Mouse (Mus musculus): ENCODE data around the gene Serpinf2. TPM values are rescaled to one million over a fixed set of nuclear protein-coding genes. Genes with fewer than 3 reads are reported as not detected.

The Serpinf2 gene
- polyA plus RNA-seq, 1 experiment from 2014 or later = not detected

- H3K4me3 ChIP-seq = no peak overlapping the region
- no peak overlapping the region for H3K27ac ChIP-seq (replicated peaks)
- 85% methylated on average over 6 of the region's 6 CpGs for WGBS
- no peaks in the 10 kb centered on the region for H3K9me3 ChIP-seq
- peaks cover 20% of the 10 kb centered on the region for H3K36me3 ChIP-seq (replicated peaks)
- no peaks in the 10 kb centered on the region for H3K27me3 ChIP-seq (replicated peaks; ENCODE audit: low read depth, poor library complexity, severe bottlenecking)
- no peak for DNase-seq (ENCODE audit: low spot score)
- peaks cover 50% of the 10 kb centered on the region for H3K4me1 ChIP-seq
Measured at GRCm38 (mm10) chr11:75464417-75464816, 25.0 kb upstream of the Serpinf2 start.

DNA sequence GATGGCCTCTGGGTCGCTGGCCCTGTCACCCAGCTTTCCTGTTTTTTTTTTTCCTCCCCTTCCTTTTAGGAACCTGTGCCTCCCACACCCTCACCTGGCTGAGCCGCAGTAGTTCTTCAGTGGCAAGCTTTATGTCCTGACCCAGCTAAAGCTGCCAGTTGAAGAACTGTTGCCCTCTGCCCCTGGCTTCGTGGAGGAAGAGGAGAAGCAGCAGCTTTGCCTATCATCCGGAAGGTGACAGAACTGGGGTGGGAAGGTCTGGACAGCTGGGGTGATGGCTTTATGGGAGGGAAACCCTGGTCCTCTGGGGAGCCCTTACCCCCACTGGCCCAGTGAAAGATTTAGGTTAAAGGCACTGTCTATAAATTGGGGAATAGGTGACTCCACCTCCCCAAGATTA lies 24.2 kb upstream of the Serpinf2 start:
- no peaks in the 10 kb centered on the region for H3K9me3 ChIP-seq
- WGBS = 66% methylated on average over 4 of the region's 4 CpGs
- H3K4me3 ChIP-seq = peak overlapping the region; percentile 76; the same call in 1 of the 2 replicates
- DNase-seq (ENCODE audit: low spot score) = no peak
- H3K27ac ChIP-seq (replicated peaks) = peak overlapping the region; percentile 75
- H3K4me1 ChIP-seq = peaks cover 53% of the 10 kb centered on the region
- H3K36me3 ChIP-seq (replicated peaks) = peaks cover 20% of the 10 kb centered on the region
- H3K27me3 ChIP-seq (replicated peaks; ENCODE audit: low read depth, poor library complexity, severe bottlenecking) = no peaks in the 10 kb centered on the region

DNA sequence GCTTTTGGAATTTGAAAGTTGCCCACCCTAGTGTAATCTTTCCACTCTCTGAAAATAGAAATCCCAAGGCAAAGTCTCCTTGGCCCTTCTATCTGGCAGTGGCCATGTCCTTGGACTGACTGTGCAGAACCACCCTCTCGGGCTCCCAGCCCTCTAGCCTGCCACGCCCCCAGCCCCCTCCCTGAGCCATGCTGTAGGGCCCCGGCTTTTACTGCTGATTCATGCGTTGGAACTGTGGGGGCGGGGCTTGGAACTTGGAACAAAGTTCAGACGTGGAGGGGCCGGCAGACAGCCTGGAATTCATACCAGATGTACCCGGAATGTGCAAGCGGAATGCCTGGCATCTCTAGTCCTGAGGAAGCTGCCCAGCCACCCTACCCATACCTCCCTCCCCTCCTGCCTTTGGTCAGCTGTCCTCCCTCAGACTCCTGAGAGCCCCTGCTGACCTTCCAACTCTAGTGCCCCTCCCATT lies 23.5 kb upstream of the Serpinf2 start:
- Histone ChIP-seq H3K27ac (replicated peaks) (peak overlapping the region; percentile 75), H3K4me1 (peaks cover 45% of the 10 kb centered on the region), H3K9me3 (no peaks in the 10 kb centered on the region), H3K4me3 (peak overlapping the region; percentile 76), H3K27me3 (replicated peaks; ENCODE audit: low read depth, poor library complexity, severe bottlenecking) (no peaks in the 10 kb centered on the region), H3K36me3 (replicated peaks) (peaks cover 20% of the 10 kb centered on the region)
- peak; percentile 94 for DNase-seq (ENCODE audit: low spot score)
- WGBS = 1% methylated on average over 9 of the region's 9 CpGs

- Histone ChIP-seq H3K27ac (replicated peaks) (peak overlapping the region; percentile 75), H3K4me1 (peaks cover 40% of the 10 kb centered on the region), H3K9me3 (no peaks in the 10 kb centered on the region), H3K36me3 (replicated peaks) (peaks cover 20% of the 10 kb centered on the region), H3K4me3 (peak overlapping the region; percentile 76), H3K27me3 (replicated peaks; ENCODE audit: low read depth, poor library complexity, severe bottlenecking) (no peaks in the 10 kb centered on the region)
- DNase-seq (ENCODE audit: low spot score) = peak; percentile 54
- WGBS = 3% methylated on average over 16 of the region's 16 CpGs
Measured at GRCm38 (mm10) chr11:75462253-75462783, 22.9 kb upstream of the Serpinf2 start.

GRCm38 (mm10) chr11:75461743-75462252 lies 22.4 kb upstream of the Serpinf2 start:
- H3K27ac ChIP-seq (replicated peaks) = peak overlapping the region; percentile 75
- H3K4me3 ChIP-seq = peak overlapping the region; percentile 76
- H3K4me1 ChIP-seq = peaks cover 38% of the 10 kb centered on the region
- no peaks in the 10 kb centered on the region for H3K9me3 ChIP-seq
- WGBS = under 1% methylated on average over 30 of the region's 30 CpGs
- H3K27me3 ChIP-seq (replicated peaks; ENCODE audit: low read depth, poor library complexity, severe bottlenecking) = no peaks in the 10 kb centered on the region
- peaks cover 19% of the 10 kb centered on the region for H3K36me3 ChIP-seq (replicated peaks)
- no peak for DNase-seq (ENCODE audit: low spot score)

DNA sequence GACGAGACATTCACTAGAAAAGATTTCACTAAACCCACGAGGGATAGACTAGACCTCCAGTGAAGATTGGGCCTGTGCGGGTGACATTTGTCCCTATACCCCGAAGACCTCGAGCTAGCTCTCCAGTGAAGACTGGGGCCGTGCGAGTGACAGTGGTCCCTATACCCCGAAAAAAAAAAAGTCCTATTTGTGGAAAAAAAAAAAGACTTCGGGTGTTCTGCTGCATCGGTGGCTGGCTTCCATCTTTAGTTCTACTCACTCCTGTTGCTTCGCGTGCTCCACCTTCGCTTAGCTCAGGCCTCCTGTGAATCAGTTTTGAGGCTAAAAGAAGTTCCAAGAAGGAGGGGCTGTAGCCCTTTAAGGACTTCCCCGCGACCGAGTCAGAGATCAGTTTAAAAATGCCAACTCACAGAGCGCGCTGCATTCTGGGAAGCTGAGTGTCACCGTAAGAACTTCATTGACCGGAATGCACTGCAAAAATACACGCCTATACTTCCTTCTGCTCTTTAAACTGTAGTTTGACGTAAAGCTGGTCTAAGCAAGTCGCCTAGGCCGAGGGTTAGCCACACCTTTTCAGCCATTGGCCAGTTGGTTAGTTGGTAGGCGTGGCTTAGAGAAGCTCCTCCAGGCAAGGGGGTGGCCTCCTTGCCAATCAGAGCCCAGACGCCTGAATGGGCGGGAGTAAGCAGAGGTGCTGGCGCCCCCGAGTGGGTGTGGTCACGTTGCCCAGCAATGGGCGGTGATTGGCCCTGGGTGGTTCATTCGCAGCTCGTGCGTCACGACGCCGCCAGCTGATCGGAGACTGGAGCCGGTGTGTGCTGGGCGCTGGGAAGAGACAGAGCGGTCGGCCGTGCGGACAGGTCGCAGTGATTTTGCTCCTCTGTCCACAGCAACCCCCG lies 21.7 kb upstream of the Serpinf2 start, which contains the start of gene Tlcd2:
Gene Tlcd2, plus strand, starts transcription at position 872 of the 899 bp plus-strand sequence.
- under 1% methylated on average over 46 of the region's 46 CpGs for WGBS
- no peaks in the 10 kb centered on the region for H3K9me3 ChIP-seq
- H3K27me3 ChIP-seq (replicated peaks; ENCODE audit: low read depth, poor library complexity, severe bottlenecking) = no peaks in the 10 kb centered on the region
- peak within 1 kb of the TSS; percentile 76 for H3K4me3 ChIP-seq
- H3K27ac ChIP-seq (replicated peaks) = peak within 1 kb of the TSS; percentile 84
- peaks cover 38% of the 10 kb centered on the region for H3K4me1 ChIP-seq
- peak; percentile 100 for DNase-seq (ENCODE audit: low spot score)
- H3K36me3 ChIP-seq (replicated peaks) = peaks cover 16% of the 10 kb centered on the region

GRCm38 (mm10) chr11:75460103-75460843 lies 20.9 kb upstream of the Serpinf2 start:
- WGBS = 2% methylated on average over 19 of the region's 19 CpGs
- Histone ChIP-seq H3K4me1 (peaks cover 38% of the 10 kb centered on the region), H3K4me3 (peak overlapping the region; percentile 76), H3K9me3 (no peaks in the 10 kb centered on the region), H3K27me3 (replicated peaks; ENCODE audit: low read depth, poor library complexity, severe bottlenecking) (no peaks in the 10 kb centered on the region), H3K36me3 (replicated peaks) (peaks cover 9% of the 10 kb centered on the region), H3K27ac (replicated peaks) (peak overlapping the region; percentile 84)
- DNase-seq (ENCODE audit: low spot score) = peak; percentile 89

DNA sequence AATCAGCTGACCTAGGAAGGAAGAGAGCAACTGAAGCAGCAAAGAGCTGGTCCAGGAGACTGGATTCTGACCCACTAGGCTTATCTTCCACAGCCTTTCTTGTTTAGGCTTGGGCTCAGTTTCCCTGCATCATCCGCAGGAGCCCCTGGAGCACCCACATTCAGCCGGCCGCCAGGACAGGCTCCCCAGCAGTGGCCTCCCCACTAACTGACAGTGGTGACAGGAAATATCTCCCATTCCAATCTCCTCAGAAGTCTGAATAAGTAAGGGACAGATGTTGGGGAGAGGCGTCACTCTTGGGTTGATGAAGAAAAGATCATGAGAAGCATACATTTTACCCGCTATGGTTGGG lies 20.3 kb upstream of the Serpinf2 start:
- H3K36me3 ChIP-seq (replicated peaks) = peaks cover 4% of the 10 kb centered on the region
- H3K27ac ChIP-seq (replicated peaks) = peak overlapping the region; percentile 84
- H3K9me3 ChIP-seq = no peaks in the 10 kb centered on the region
- H3K4me3 ChIP-seq = peak overlapping the region; percentile 76
- H3K4me1 ChIP-seq = peaks cover 44% of the 10 kb centered on the region
- no peaks in the 10 kb centered on the region for H3K27me3 ChIP-seq (replicated peaks; ENCODE audit: low read depth, poor library complexity, severe bottlenecking)
- 20% methylated on average over 5 of the region's 5 CpGs for WGBS
- DNase-seq (ENCODE audit: low spot score) = no peak

DNA sequence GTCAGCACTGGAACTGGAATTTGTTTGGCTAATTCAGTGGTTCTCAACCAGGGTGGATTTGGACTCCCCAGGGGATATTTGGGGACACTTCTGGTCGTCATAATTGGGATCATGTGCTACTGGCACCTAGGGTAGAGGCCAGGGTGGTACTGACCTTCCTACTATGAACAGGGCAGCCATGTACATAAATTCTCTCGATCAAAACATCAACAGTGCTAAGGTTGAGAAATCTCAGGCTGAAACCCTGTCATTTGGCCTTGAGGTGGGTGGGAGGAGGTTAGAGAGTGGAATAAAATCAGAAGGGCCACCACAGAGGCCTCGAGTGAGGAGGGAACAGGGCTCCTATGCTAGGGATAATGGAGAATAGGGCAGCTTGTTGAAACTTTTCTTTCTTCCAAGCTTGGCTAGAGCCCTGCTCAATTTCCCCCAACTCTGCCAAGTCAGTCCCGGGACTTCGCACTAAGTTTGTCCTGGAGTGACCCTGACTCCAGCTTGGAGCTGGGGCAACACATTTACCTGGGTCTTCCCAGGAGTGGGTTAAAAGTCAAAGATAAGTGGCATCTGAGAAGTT lies 19.8 kb upstream of the Serpinf2 start:
- peak overlapping the region; percentile 76 for H3K4me3 ChIP-seq
- WGBS = 79% methylated on average over 5 of the region's 5 CpGs
- no peak for DNase-seq (ENCODE audit: low spot score)
- no peaks in the 10 kb centered on the region for H3K36me3 ChIP-seq (replicated peaks)
- no peaks in the 10 kb centered on the region for H3K27me3 ChIP-seq (replicated peaks; ENCODE audit: low read depth, poor library complexity, severe bottlenecking)
- H3K4me1 ChIP-seq = peaks cover 47% of the 10 kb centered on the region
- H3K9me3 ChIP-seq = no peaks in the 10 kb centered on the region
- peak overlapping the region; percentile 84 for H3K27ac ChIP-seq (replicated peaks)

- Histone ChIP-seq H3K27ac (replicated peaks) (no peak overlapping the region), H3K27me3 (replicated peaks; ENCODE audit: low read depth, poor library complexity, severe bottlenecking) (peaks cover 4% of the 10 kb centered on the region), H3K36me3 (replicated peaks) (no peaks in the 10 kb centered on the region), H3K4me1 (peaks cover 51% of the 10 kb centered on the region), H3K9me3 (no peaks in the 10 kb centered on the region), H3K4me3 (no peak overlapping the region)
- 86% methylated on average over 8 of the region's 8 CpGs for WGBS
- DNase-seq (ENCODE audit: low spot score) = no peak
Measured at GRCm38 (mm10) chr11:75458628-75459041, 19.2 kb upstream of the Serpinf2 start.

DNA sequence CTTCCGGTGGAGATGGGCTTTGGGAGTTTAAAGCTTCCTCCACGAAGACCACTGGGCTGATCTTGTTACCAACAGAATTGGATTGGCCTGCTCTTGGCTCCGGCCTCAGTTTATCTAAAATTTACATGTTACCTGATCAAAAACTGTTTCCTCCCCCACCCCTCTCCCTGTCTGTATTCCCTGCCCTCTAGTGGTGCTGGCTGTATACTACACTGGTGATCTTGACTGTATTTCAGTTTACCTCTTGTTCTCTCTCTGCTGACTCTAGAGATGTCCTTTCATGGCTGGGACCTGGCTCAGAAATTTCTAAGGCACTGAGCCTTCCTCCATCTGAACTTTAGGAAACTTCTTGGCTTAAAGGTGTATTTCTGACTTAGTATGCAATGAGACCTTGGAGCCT lies 18.8 kb upstream of the Serpinf2 start:
- peaks cover 9% of the 10 kb centered on the region for H3K27me3 ChIP-seq (replicated peaks; ENCODE audit: low read depth, poor library complexity, severe bottlenecking)
- WGBS = 14% methylated on average over 3 of the region's 3 CpGs
- peak; percentile 40 for DNase-seq (ENCODE audit: low spot score)
- no peak overlapping the region for H3K27ac ChIP-seq (replicated peaks)
- H3K36me3 ChIP-seq (replicated peaks) = no peaks in the 10 kb centered on the region
- H3K4me1 ChIP-seq = peaks cover 51% of the 10 kb centered on the region
- H3K9me3 ChIP-seq = no peaks in the 10 kb centered on the region
- no peak overlapping the region for H3K4me3 ChIP-seq

- Histone ChIP-seq H3K9me3 (no peaks in the 10 kb centered on the region), H3K27ac (replicated peaks) (no peak overlapping the region), H3K27me3 (replicated peaks; ENCODE audit: low read depth, poor library complexity, severe bottlenecking) (peaks cover 15% of the 10 kb centered on the region), H3K36me3 (replicated peaks) (0 out of 2 replicates have a peak, but pooled peaks cover 6% of the 10 kb centered on the region), H3K4me3 (no peak overlapping the region), H3K4me1 (peaks cover 36% of the 10 kb centered on the region)
- WGBS = 87% methylated on average over 7 of the region's 7 CpGs
- no peak for DNase-seq (ENCODE audit: low spot score)
Measured at GRCm38 (mm10) chr11:75456440-75456871, 17.1 kb upstream of the Serpinf2 start.

All from embryonic facial prominence, embryonic 10.5 days (tissue).